Mouse (Mus musculus): ENCODE measurements around the gene Spata21. TPM values are rescaled to one million over a fixed set of nuclear protein-coding genes. Genes with fewer than 3 reads are reported as not detected.
A peak's percentile ranks its signal among the peaks of the same experiment; 100 is the strongest.

The Spata21 gene
- total RNA-seq, 1 experiment from 2014 or later, result not detected

DNA sequence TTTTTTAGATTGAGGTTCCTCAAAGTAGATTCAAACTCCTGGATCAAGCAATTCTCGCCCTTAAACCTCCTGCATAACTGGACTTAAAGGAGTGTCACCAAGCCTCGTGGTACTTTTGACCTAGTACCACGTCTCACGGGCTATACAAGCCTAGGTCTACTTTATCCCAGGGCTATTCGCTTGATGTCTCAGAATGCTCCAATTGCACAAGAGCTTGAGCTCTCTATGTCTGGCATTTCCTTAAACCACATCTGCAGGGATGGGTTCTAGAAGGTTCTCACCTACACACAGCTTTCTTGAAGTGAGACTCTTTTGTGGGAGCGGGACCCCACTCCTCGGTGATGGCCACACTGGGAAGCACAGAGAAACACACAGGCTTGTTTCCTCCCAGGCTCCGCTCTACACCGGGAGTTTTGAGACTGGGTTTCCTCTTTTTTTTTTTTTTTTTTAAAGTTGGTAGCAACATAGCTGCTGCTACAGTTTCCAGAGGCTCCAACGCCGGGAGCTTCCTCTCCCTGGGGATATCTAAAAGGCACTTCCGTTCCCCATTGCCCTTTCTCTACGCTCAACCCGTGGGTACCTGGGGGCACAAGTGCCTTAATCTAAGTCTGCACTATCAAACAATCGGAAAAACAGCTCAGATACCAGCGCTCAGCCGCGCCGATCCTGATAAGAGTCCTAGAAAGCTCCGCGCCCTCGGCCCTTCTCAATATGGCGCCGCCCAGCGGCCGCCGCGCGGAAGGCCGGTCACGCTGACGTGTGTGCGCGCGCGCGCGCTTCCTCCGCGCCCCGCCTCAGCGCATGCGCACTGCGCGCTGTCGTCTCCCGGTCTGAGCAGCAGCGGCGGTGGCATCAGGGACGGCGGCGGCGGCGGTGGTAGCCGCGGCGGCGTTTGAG, 59.2 kb downstream of the Spata21 start, which contains the start of gene Fbxo42:
Gene Fbxo42, plus strand, starts transcription at position 802 of the 897 bp plus-strand sequence.
- peak; percentile 77 for ATAC-seq (replicated peaks; ENCODE audit: low read depth, poor library complexity, severe bottlenecking)

DNA sequence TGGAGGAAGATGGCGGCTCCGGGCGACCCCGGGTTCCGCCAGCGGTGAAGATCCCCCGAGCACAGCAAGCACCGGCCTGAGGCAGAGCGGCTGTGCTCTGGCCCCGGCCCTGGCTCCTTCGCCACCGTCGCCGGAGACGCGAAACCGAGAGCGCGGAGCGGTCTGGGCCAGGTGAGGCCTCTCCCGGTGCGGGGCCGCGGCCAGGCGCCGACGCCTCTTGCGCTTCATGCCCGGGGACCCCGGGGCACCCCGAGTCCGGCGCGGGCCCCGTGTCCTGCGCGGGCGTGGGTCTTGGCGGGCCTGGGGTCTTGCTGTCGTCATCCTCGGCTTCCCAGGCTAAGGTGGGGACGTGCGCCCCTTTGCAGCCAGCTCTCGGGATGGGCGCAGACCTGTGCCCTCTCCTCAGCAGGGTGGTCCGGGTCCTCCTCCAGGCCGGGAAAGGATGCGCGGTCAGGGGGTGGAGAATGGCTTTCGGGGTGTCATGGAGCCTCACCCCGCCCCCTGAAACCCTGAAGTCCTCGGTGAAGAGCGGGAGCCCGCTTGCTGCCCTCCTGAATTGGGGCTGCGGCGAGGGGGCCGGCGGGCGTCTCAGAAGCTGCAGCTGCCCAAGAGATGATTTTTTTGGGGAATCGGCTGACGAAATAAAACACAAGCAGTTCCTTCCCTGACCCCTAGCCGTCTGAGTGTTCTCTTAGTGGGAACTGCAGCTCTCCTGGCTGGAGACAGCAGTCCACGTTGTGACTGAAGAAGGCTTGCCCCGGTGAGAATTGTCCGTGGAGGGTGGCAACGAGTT, 60.1 kb downstream of the Spata21 start:
- ATAC-seq (replicated peaks; ENCODE audit: low read depth, poor library complexity, severe bottlenecking), result peak; percentile 64

DNA sequence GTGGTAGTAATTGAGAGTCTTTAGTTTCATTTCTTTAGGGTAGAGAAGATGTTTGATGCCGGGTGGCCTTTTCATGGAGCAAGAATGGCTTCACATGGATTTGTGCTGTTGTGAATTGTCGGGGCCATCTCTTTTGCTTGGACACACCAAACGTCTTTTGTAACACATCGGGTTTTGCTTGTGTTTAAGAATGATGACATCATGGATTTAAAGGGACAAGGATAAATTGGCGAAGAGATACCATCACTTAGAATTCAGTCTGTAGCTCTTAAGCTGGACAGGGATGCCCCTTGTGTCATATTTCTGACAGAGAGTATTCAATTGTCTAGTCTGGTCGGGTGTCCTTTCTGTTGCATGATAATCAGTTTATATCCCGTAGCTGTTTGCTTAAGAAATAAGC, 61.0 kb downstream of the Spata21 start:
- no peak for ATAC-seq (replicated peaks; ENCODE audit: low read depth, poor library complexity, severe bottlenecking)

DNA sequence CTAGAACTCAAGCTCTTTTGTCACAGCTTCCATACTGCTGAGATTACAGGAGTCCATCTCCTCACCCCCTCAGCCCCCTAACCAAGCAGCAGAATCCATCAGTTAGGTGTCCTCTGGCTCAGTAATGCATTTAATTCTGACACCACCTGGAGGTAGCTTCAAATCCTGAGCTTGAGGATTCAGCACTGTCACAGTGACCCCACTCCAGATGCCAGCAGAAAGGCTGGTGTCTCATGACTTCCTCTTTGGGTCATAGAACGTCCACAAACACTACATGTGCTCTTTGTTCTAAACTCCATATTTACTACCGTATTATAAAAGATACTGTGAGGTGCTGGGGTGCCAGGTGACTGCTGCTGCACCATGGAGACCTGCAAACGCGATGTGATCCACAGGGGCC, 69.4 kb downstream of the Spata21 start:
- peak; percentile 30; the same call in 1 of the 2 replicates for ATAC-seq (replicated peaks; ENCODE audit: low read depth, poor library complexity, severe bottlenecking)

DNA sequence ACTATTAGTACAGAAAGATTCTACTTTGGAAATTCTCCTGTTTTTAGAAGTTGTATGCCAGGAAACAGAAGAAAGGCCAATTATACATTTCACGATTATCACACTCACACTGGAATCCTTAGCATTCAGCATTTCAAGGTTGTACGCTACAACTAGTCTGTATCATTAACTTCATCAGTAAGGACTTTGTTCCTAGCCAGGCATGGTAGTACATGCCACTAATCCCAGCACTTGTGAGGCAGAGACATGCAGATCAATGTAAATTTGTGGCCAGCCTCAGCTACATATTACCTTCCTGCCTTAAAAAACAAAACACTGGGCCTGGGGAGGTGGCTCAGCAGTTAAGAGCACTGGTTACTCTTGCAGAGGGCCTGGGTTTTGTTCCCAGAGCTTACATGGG, 70.5 kb downstream of the Spata21 start:
- ATAC-seq (replicated peaks; ENCODE audit: low read depth, poor library complexity, severe bottlenecking), result no peak

DNA sequence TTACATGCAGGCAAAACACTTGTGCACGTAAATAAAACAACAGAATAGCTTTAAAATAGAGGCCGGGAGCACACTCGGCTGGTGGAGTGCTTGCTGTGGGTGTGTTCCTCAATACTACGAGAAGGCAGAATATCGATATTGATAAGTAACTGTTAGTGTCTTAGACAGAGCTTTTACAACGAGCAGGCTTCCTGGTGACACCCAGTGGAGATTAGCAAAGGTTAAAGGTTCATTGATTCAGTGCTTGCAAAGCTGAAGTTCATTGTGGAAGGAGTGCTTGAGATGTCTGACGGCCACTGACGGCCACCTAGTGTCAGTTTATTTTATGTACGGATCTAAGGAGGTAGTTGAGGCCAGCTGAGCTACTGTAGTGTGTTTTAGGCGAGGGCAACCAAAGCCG, 71.0 kb downstream of the Spata21 start:
- no peak for ATAC-seq (replicated peaks; ENCODE audit: low read depth, poor library complexity, severe bottlenecking)

DNA sequence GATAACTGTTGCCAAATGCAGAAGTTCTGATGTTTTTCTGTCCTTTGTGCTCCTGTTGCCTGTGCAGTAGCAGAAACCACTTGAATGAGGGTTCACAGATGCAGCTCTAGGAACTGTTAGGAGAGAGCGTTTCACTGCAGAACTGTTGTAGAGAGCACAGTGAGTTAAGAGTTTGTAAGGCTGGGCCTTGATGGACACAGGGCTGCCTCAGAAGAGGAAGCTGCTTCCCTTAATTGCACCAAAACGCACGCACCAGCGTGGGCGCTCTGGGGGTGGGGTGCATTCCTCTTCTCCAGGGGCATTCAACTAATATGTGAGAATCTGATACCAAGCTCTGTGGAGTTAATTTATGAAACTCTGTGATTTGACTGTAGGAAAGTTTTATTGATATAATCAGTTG, 71.5 kb downstream of the Spata21 start:
- ATAC-seq (replicated peaks; ENCODE audit: low read depth, poor library complexity, severe bottlenecking), result peak; percentile 26

DNA sequence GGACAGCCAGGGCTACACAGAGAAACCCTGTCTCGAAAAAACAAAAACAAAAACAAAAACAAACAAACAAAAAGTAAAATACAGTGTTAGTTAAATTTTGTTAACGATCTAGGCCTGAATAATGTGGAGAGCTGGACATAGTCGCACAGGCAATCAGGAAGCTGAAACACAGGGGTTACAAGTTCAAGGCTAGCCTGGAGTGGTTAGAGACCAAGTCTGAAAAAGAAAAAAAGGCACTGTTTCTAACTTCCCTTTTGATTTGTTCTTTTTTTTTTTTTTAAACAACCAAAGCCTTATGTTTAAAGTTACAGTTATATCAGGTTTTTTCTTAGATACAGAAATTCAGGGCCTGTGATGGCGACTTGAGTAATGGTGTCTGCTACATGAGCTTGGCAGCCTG, 72.1 kb downstream of the Spata21 start:
- no peak for ATAC-seq (replicated peaks; ENCODE audit: low read depth, poor library complexity, severe bottlenecking)

DNA sequence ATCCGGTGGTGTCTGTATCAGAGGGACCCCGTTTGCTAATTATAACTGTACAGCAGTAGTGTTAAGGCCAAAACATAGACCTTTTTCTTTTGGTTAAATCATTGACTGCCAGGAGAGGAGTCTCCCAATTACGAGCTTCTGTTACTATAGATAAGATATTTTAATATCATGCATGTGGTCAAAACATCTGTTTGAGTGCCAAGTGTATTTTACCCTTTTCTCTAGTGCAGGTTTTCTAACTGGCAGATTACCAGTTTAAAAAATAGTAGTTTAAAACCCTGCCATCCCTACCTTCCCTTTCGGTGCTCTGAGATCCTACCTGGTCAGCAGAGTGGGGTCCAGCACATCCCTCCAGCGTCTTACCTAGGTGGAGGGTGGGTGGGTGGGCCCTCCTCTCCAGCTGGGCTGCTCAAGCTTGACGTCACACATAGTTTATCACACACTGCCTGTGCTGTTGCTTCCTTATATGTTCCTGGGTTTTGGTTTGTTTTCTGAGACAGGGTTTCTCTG, 73.6 kb downstream of the Spata21 start:
- peak; percentile 61 for ATAC-seq (replicated peaks; ENCODE audit: low read depth, poor library complexity, severe bottlenecking)

Other genes with a start within 250 kb of the Spata21 start
- not detected in 2 replicates for gene Padi1, start 242.6 kb upstream of the Spata21 start, total RNA-seq (2017)
- 14.5 and 17.0 TPM in 2 replicates for gene Padi2, start 182.0 kb upstream of the Spata21 start, total RNA-seq (2017)
- gene Sdhb, start 127.1 kb upstream of the Spata21 start, total RNA-seq (2017), result 115 and 121 TPM in 2 replicates
- gene Atp13a2, start 101.5 kb upstream of the Spata21 start, total RNA-seq (2017), result 33.6 and 63.3 TPM in 2 replicates
- not detected in 2 replicates for gene Mfap2, start 77.9 kb upstream of the Spata21 start, total RNA-seq (2017)
- gene Crocc, start 27.8 kb upstream of the Spata21 start, total RNA-seq (2017), result 4.3 and 9.3 TPM in 2 replicates
- 60.3 and 78.8 TPM in 2 replicates for gene Necap2, start 10.0 kb upstream of the Spata21 start, total RNA-seq (2017)
- 40.1 and 47.4 TPM in 2 replicates for gene Szrd1, start 51.4 kb downstream of the Spata21 start, total RNA-seq (2017)
- 10.4 and 13.2 TPM in 2 replicates for gene Fbxo42, start 59.6 kb downstream of the Spata21 start, total RNA-seq (2017)
- gene Rsg1, start 125.6 kb downstream of the Spata21 start, total RNA-seq (2017), result 2.2 and 6.1 TPM in 2 replicates
- gene Arhgef19, start 151.2 kb downstream of the Spata21 start, total RNA-seq (2017), result not detected in 2 replicates
- 0.29 and 1.2 TPM in 2 replicates for gene Epha2, start 212.9 kb downstream of the Spata21 start, total RNA-seq (2017)